Mouse (Mus musculus) MEL (cell line): ENCODE measurements at regions not wholly inside any gene's neighbourhood (a gene's known extent, or its start where the extent isn't known, plus 50 kb on each side); places are given as distances from the start of the nearest gene placed in this dataset.
"Not testable (repeated sequence)": the region's sequence is repeated elsewhere in the genome, so short reads cannot be mapped to it uniquely, and the experiment has no call there.

ENCODE experiments used
- DNase-seq: peaks from one replicate; pipeline ENCODE4 v3.0.0; 2011; ENCODE audit warnings: low read depth, low spot score
- H3K27ac ChIP-seq: 2 replicates; pipeline ENCODE4 v1.5.1; 2012; ENCODE audit warnings: low read depth, mild to moderate bottlenecking, control low read depth, low read length, moderate library complexity; ENCODE audit not compliant: control insufficient read depth
- H3K27me3 ChIP-seq, 2 experiments: fragments of 150-350 bp in 1 of 2; sonication (generic) in 1 of 2; 2 replicates each; pipeline ENCODE4 v1.6.1; 2012; ENCODE audit warnings: low read length in 2 of 2, mild to moderate bottlenecking in 2 of 2, improper control_type of control experiment in 1 of 2, moderate library complexity in 1 of 2; ENCODE audit not compliant: insufficient read depth in 2 of 2, control insufficient read depth in 1 of 2
- H3K36me3 ChIP-seq, 2 experiments: 2 replicates each; pipeline ENCODE4 v1.6.1; 2012 to 2014; ENCODE audit warnings: low read length in 2 of 2, improper control_type of control experiment in 1 of 2, inconsistent platforms in 1 of 2, mild to moderate bottlenecking in 1 of 2; ENCODE audit not compliant: insufficient read depth in 2 of 2, control insufficient read depth in 1 of 2
- H3K4me1 ChIP-seq, 2 experiments: fragments of 150-350 bp in 1 of 2; sonication (generic) in 1 of 2; 2 replicates each; pipeline ENCODE4 v1.6.1; 2012; ENCODE audit warnings: low read length in 2 of 2, improper control_type of control experiment in 1 of 2, mild to moderate bottlenecking in 1 of 2; ENCODE audit not compliant: insufficient read depth in 2 of 2, control insufficient read depth in 1 of 2
- H3K4me3 ChIP-seq, 2 experiments: fragments of 150-350 bp in 1 of 2; sonication (generic) in 1 of 2; 2 replicates each; pipeline ENCODE4 v1.5.1; 2012; ENCODE audit warnings: low read depth in 2 of 2, low read length in 2 of 2, mild to moderate bottlenecking in 2 of 2, moderate library complexity in 2 of 2, control low read depth in 1 of 2, improper control_type of control experiment in 1 of 2; ENCODE audit not compliant: control insufficient read depth in 1 of 2, insufficient read depth in 1 of 2
- H3K79me2 ChIP-seq: 2 replicates; pipeline ENCODE4 v1.6.1; 2012; ENCODE audit warnings: mild to moderate bottlenecking, low read length, moderate library complexity; ENCODE audit not compliant: control insufficient read depth, poor library complexity, insufficient read depth
- H3K9ac ChIP-seq: 2 replicates; pipeline ENCODE4 v1.6.1; 2012; ENCODE audit warnings: low read depth, mild to moderate bottlenecking, control low read depth, low read length, moderate library complexity; ENCODE audit not compliant: control insufficient read depth, poor library complexity, severe bottlenecking
- H3K9me3 ChIP-seq: fragments of 150-350 bp; sonication (generic); replicated peaks from 2 replicates; pipeline ENCODE4 v1.6.1; 2012; ENCODE audit warnings: mild to moderate bottlenecking, low read length, improper control_type of control experiment, moderate library complexity; ENCODE audit not compliant: insufficient read depth
- BHLHE40 ChIP-seq: IDR thresholded peaks from 2 replicates; pipeline ENCODE4 v1.6.1; 2012; ENCODE audit warnings: low read depth, mild to moderate bottlenecking, inconsistent platforms, low read length, improper control_type of control experiment, borderline replicate concordance
- EP300 ChIP-seq, 2 experiments: IDR thresholded peaks; 2 replicates each; pipeline ENCODE4 v1.6.1; 2011; ENCODE audit warnings: improper control_type of control experiment in 2 of 2, low read length in 2 of 2, low read depth in 1 of 2, mild to moderate bottlenecking in 1 of 2
- GATA1 ChIP-seq: IDR thresholded peaks from 2 replicates; pipeline ENCODE4 v1.6.1; 2011; ENCODE audit warnings: low read depth, low read length, improper control_type of control experiment
- MAFK ChIP-seq: IDR thresholded peaks from 2 replicates; pipeline ENCODE4 v1.6.1; 2011; ENCODE audit warnings: low read depth, mild to moderate bottlenecking, low read length, improper control_type of control experiment, borderline replicate concordance
- MYB ChIP-seq: IDR thresholded peaks from 2 replicates; pipeline ENCODE4 v1.6.1; 2011; ENCODE audit warnings: mild to moderate bottlenecking, low read depth, low read length, improper control_type of control experiment
- RCOR1 ChIP-seq: IDR thresholded peaks from 2 replicates; pipeline ENCODE4 v1.6.1; 2012; ENCODE audit warnings: low read depth, mild to moderate bottlenecking, inconsistent platforms, low read length, improper control_type of control experiment
- SMC3 ChIP-seq: IDR thresholded peaks from 2 replicates; pipeline ENCODE4 v1.6.1; 2011; ENCODE audit warnings: low read depth, low read length, improper control_type of control experiment
- UBTF ChIP-seq: IDR thresholded peaks from 2 replicates; pipeline ENCODE4 v1.6.1; 2012; ENCODE audit warnings: low read depth, mild to moderate bottlenecking, inconsistent platforms, low read length, improper control_type of control experiment, moderate library complexity, borderline replicate concordance; ENCODE audit not compliant: insufficient read depth
- ZNF384 ChIP-seq: IDR thresholded peaks from 2 replicates; pipeline ENCODE4 v1.6.1; 2012; ENCODE audit warnings: low read depth, mild to moderate bottlenecking, inconsistent platforms, low read length, improper control_type of control experiment

DNA sequence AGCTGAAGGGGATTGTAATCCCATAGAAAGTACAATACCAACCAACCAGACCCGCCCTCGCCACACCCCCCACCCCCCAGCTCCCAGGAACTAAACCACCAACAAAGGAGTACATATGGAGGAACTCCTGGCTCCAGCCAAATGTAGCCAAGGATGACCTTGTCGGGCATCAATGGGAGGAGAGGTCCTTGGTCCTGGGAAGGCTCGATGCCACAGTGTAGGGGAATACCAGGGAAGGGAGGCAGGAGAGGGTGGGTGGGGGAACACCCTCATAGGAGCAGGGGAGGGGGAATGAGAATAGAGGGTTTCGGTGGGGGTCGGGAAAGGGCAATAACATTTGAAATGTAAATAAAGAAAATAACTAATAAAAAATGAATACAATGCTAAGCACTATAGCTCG lies 429.1 kb downstream of the Fign start:
- no peak for TF ChIP-seq EP300 (IDR thresholded peaks at IDR 0.05; ENCODE audit: low read depth in 1 of 2, low read length in 2 of 2)
- TF ChIP-seq GATA1 = no peak
- TF ChIP-seq SMC3 = no peak
- TF ChIP-seq ZNF384 = no peak
- TF ChIP-seq MYB = no peak
- no peak for TF ChIP-seq MAFK
- no peak for TF ChIP-seq RCOR1
- no peak for TF ChIP-seq BHLHE40
- TF ChIP-seq UBTF = no peak
- no peak for DNase-seq
- no peaks in the 10 kb centered on the region for H3K27me3 ChIP-seq
- H3K79me2 ChIP-seq = no peaks in the 10 kb centered on the region
- no peaks in the 10 kb centered on the region for H3K4me1 ChIP-seq
- H3K27ac ChIP-seq = no peak overlapping the region
- no peak overlapping the region for H3K4me3 ChIP-seq
- H3K9me3 ChIP-seq = no peaks in the 10 kb centered on the region
- no peak overlapping the region for H3K9ac ChIP-seq
- no peaks in the 10 kb centered on the region for H3K36me3 ChIP-seq

DNA sequence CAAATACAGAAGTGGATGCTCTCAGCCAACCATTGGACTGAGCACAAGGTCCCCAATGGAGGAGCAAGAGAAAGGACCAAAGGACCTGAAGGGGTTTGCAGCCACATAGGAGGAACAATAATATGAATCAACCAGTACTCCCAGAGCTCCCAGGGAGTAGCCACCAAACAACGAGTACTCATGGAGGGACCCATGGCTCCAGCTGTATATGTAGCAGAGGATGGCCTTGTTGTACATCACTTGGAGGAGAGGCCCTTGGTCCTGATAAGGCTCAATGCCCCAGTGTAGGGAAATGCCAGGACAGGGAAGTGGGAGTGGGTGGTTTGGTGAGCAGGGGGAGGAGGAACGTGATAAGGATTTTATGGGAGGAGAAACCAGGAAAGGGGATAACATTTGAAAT lies 437.9 kb downstream of the Fign start:
- not testable (repeated sequence) for H3K4me3 ChIP-seq, H3K4me1 ChIP-seq, H3K9me3 ChIP-seq, DNase-seq, H3K79me2 ChIP-seq, H3K9ac ChIP-seq, H3K36me3 ChIP-seq, H3K27me3 ChIP-seq, H3K27ac ChIP-seq
